Mouse (Mus musculus): ENCODE measurements around the gene Ergic3. TPM values are rescaled to one million over a fixed set of nuclear protein-coding genes. Genes with fewer than 3 reads are reported as not detected.

Ergic3 gene
- polyA plus RNA-seq, 1 experiment from 2014 or later: 209 TPM

Other genes starting within 250 kb of the Ergic3 start
- gene Mmp24, start 232.7 kb upstream of the Ergic3 start, polyA plus RNA-seq (2015; fragmentation: Nextera tagmentation; extraction: Ambion mirVana): 0.24 and 0.37 TPM in 2 replicates
- gene BC029722, start 188.6 kb upstream of the Ergic3 start, polyA plus RNA-seq (2015; fragmentation: Nextera tagmentation; extraction: Ambion mirVana): 22.0 and 24.1 TPM in 2 replicates
- gene Eif6, start 181.1 kb upstream of the Ergic3 start, polyA plus RNA-seq (2015; fragmentation: Nextera tagmentation; extraction: Ambion mirVana): 263 and 265 TPM in 2 replicates
- 0.30 and 0.53 TPM in 2 replicates for gene Fam83c, start 173.2 kb upstream of the Ergic3 start, polyA plus RNA-seq (2015; fragmentation: Nextera tagmentation; extraction: Ambion mirVana)
- gene Uqcc1, start 77.7 kb upstream of the Ergic3 start, polyA plus RNA-seq (2015; fragmentation: Nextera tagmentation; extraction: Ambion mirVana): 83.7 and 88.7 TPM in 2 replicates
- not detected in 2 replicates for gene Gm15557, start 67.3 kb upstream of the Ergic3 start, polyA plus RNA-seq (2015; fragmentation: Nextera tagmentation; extraction: Ambion mirVana)
- gene Gdf5, start 62.7 kb upstream of the Ergic3 start, polyA plus RNA-seq (2015; fragmentation: Nextera tagmentation; extraction: Ambion mirVana): 1.2 TPM in 2 replicates
- 17.0 and 18.1 TPM in 2 replicates for gene Cep250, start 51.6 kb upstream of the Ergic3 start, polyA plus RNA-seq (2015; fragmentation: Nextera tagmentation; extraction: Ambion mirVana)
- gene 6430550D23Rik, start 68 bp upstream of the Ergic3 start, polyA plus RNA-seq (2015; fragmentation: Nextera tagmentation; extraction: Ambion mirVana): 0.99 and 1.2 TPM in 2 replicates
- 0.03 and 0.08 TPM in 2 replicates for gene Fer1l4, start 44.9 kb downstream of the Ergic3 start, polyA plus RNA-seq (2015; fragmentation: Nextera tagmentation; extraction: Ambion mirVana)
- 2.8 and 2.9 TPM in 2 replicates for gene Spag4, start 57.1 kb downstream of the Ergic3 start, polyA plus RNA-seq (2015; fragmentation: Nextera tagmentation; extraction: Ambion mirVana)
- gene Cpne1, start 103.9 kb downstream of the Ergic3 start, polyA plus RNA-seq (2015; fragmentation: Nextera tagmentation; extraction: Ambion mirVana): 48.0 and 48.9 TPM in 2 replicates
- 17.8 and 25.8 TPM in 2 replicates for gene Rbm12, start 103.9 kb downstream of the Ergic3 start, polyA plus RNA-seq (2015; fragmentation: Nextera tagmentation; extraction: Ambion mirVana)
- 11.8 and 15.7 TPM in 2 replicates for gene Gm28036, start 119.0 kb downstream of the Ergic3 start, polyA plus RNA-seq (2015; fragmentation: Nextera tagmentation; extraction: Ambion mirVana)
- 363 and 370 TPM in 2 replicates for gene Romo1, start 136.0 kb downstream of the Ergic3 start, polyA plus RNA-seq (2015; fragmentation: Nextera tagmentation; extraction: Ambion mirVana)
- gene Nfs1, start 136.1 kb downstream of the Ergic3 start, polyA plus RNA-seq (2015; fragmentation: Nextera tagmentation; extraction: Ambion mirVana): 62.3 and 63.0 TPM in 2 replicates
- 486 and 571 TPM in 2 replicates for gene Rbm39, start 172.2 kb downstream of the Ergic3 start, polyA plus RNA-seq (2015; fragmentation: Nextera tagmentation; extraction: Ambion mirVana)
- 56.8 and 72.4 TPM in 2 replicates for gene Phf20, start 188.4 kb downstream of the Ergic3 start, polyA plus RNA-seq (2015; fragmentation: Nextera tagmentation; extraction: Ambion mirVana)

Data from intestine, embryonic 15.5 days (tissue).